Mouse (Mus musculus) E14TG2a.4 (cell line): ENCODE results near the gene Gm20388.

ENCODE experiments used
- H3K27me3 ChIP-seq: 2 replicates; pipeline ENCODE4 v1.6.1; 2014; ENCODE audit warnings: low read length, control low read depth; ENCODE audit not compliant: insufficient read depth
- H3K36me3 ChIP-seq: 2 replicates; pipeline ENCODE4 v1.6.1; 2014; ENCODE audit warnings: low read length, control low read depth; ENCODE audit not compliant: insufficient read depth
- H3K4me1 ChIP-seq: replicated peaks from 2 replicates; pipeline ENCODE4 v1.6.1; 2014; ENCODE audit warnings: low read depth, low read length, control low read depth
- H3K4me3 ChIP-seq: replicated peaks from 2 replicates; pipeline ENCODE4 v1.5.1; 2014; ENCODE audit warnings: mild to moderate bottlenecking, low read length
- H3K9me3 ChIP-seq: 2 replicates; pipeline ENCODE4 v1.6.1; 2014; ENCODE audit warnings: low read length, control low read depth
- CTCF ChIP-seq: conservative IDR thresholded peaks from 2 replicates; pipeline ENCODE4 v1.5.1; 2014; ENCODE audit warnings: low read length
- NANOG ChIP-seq: IDR thresholded peaks from 2 replicates; pipeline ENCODE4 v1.6.1; 2014; ENCODE audit warnings: borderline replicate concordance, low read length, mixed read lengths
- POU5F1 ChIP-seq: IDR thresholded peaks from 2 replicates; pipeline ENCODE4 v1.6.1; 2014; ENCODE audit warnings: low read length, borderline replicate concordance

Gm20388 gene

GRCm38 (mm10) chr8:123499556-123499955 lies 3588.9 kb downstream of the Gm20388 start:
- TF ChIP-seq POU5F1, result no peak
- no peaks in the 10 kb centered on the region for H3K9me3 ChIP-seq
- no peaks in the 10 kb centered on the region for H3K27me3 ChIP-seq
- peaks cover 93% of the 10 kb centered on the region for H3K36me3 ChIP-seq
- H3K4me1 ChIP-seq, result peaks cover 19% of the 10 kb centered on the region
- no peak overlapping the region for H3K4me3 ChIP-seq

GRCm38 (mm10) chr8:123502192-123502591 lies 3591.6 kb downstream of the Gm20388 start:
- Histone ChIP-seq H3K9me3 (no peaks in the 10 kb centered on the region), H3K4me1 (peaks cover 37% of the 10 kb centered on the region), H3K4me3 (no peak overlapping the region), H3K36me3 (peaks cover 93% of the 10 kb centered on the region), H3K27me3 (no peaks in the 10 kb centered on the region)
- no peak for TF ChIP-seq NANOG
- TF ChIP-seq POU5F1, result no peak
- no peak for TF ChIP-seq CTCF

GRCm38 (mm10) chr8:123503801-123504467 lies 3593.3 kb downstream of the Gm20388 start:
- peaks cover 100% of the 10 kb centered on the region for H3K36me3 ChIP-seq
- H3K9me3 ChIP-seq, result no peaks in the 10 kb centered on the region
- TF ChIP-seq CTCF, result peak; percentile 81
- TF ChIP-seq NANOG, result no peak
- H3K27me3 ChIP-seq, result no peaks in the 10 kb centered on the region
- no peak overlapping the region for H3K4me3 ChIP-seq
- H3K4me1 ChIP-seq, result peaks cover 24% of the 10 kb centered on the region

GRCm38 (mm10) chr8:123504591-123505195 lies 3594.1 kb downstream of the Gm20388 start:
- TF ChIP-seq POU5F1 (no peak), CTCF (no peak), NANOG (no peak)

GRCm38 (mm10) chr8:123505267-123505666 lies 3594.6 kb downstream of the Gm20388 start:
- peaks cover 99% of the 10 kb centered on the region for H3K36me3 ChIP-seq
- TF ChIP-seq CTCF (no peak), POU5F1 (no peak), NANOG (no peak)
- 0 out of 2 replicates have a peak, but pooled peaks cover under 1% of the 10 kb centered on the region for H3K27me3 ChIP-seq
- H3K9me3 ChIP-seq, result no peaks in the 10 kb centered on the region
- H3K4me1 ChIP-seq, result peaks cover 24% of the 10 kb centered on the region
- H3K4me3 ChIP-seq, result no peak overlapping the region

More at GRCm38 (mm10) chr8:123504591-123505195, 3594.1 kb downstream of the Gm20388 start:
- Histone ChIP-seq H3K9me3 (no peaks in the 10 kb centered on the region), H3K27me3 (no peaks in the 10 kb centered on the region), H3K4me1 (peaks cover 24% of the 10 kb centered on the region), H3K36me3 (peaks cover 100% of the 10 kb centered on the region), H3K4me3 (no peak overlapping the region)

- Histone ChIP-seq H3K9me3 (no peaks in the 10 kb centered on the region), H3K27me3 (peaks cover 5% of the 10 kb centered on the region; the same call in 1 of the 2 replicates), H3K36me3 (peaks cover 95% of the 10 kb centered on the region), H3K4me3 (no peak overlapping the region), H3K4me1 (peaks cover 24% of the 10 kb centered on the region)
- no peak for TF ChIP-seq CTCF
- TF ChIP-seq NANOG, result no peak
- no peak for TF ChIP-seq POU5F1
Observed at GRCm38 (mm10) chr8:123505695-123506094, 3595.1 kb downstream of the Gm20388 start.

GRCm38 (mm10) chr8:123507153-123507552 lies 3596.5 kb downstream of the Gm20388 start:
- peaks cover 24% of the 10 kb centered on the region for H3K4me1 ChIP-seq
- TF ChIP-seq POU5F1 (no peak), CTCF (no peak)

GRCm38 (mm10) chr8:123510819-123511218 lies 3600.2 kb downstream of the Gm20388 start:
- TF ChIP-seq POU5F1, result no peak
- no peak for TF ChIP-seq NANOG
- TF ChIP-seq CTCF, result no peak
- H3K36me3 ChIP-seq, result peaks cover 44% of the 10 kb centered on the region
- peaks cover 46% of the 10 kb centered on the region for H3K27me3 ChIP-seq
- H3K9me3 ChIP-seq, result no peaks in the 10 kb centered on the region
- H3K4me1 ChIP-seq, result peaks cover 24% of the 10 kb centered on the region
- no peak overlapping the region for H3K4me3 ChIP-seq

More at GRCm38 (mm10) chr8:123507153-123507552, 3596.5 kb downstream of the Gm20388 start:
- Histone ChIP-seq H3K36me3 (peaks cover 81% of the 10 kb centered on the region), H3K27me3 (peaks cover 12% of the 10 kb centered on the region; the same call in 1 of the 2 replicates), H3K4me3 (no peak overlapping the region), H3K9me3 (no peaks in the 10 kb centered on the region)

GRCm38 (mm10) chr8:123514136-123514535 lies 3603.5 kb downstream of the Gm20388 start:
- TF ChIP-seq NANOG, result no peak
- TF ChIP-seq CTCF, result no peak
- no peak for TF ChIP-seq POU5F1
- Histone ChIP-seq H3K4me3 (peak overlapping the region; percentile 90), H3K4me1 (peaks cover 26% of the 10 kb centered on the region), H3K27me3 (peaks cover 65% of the 10 kb centered on the region), H3K36me3 (peaks cover 11% of the 10 kb centered on the region), H3K9me3 (no peaks in the 10 kb centered on the region)
